Mouse (Mus musculus): ENCODE data around the gene Polr3b.

Polr3b gene

DNA sequence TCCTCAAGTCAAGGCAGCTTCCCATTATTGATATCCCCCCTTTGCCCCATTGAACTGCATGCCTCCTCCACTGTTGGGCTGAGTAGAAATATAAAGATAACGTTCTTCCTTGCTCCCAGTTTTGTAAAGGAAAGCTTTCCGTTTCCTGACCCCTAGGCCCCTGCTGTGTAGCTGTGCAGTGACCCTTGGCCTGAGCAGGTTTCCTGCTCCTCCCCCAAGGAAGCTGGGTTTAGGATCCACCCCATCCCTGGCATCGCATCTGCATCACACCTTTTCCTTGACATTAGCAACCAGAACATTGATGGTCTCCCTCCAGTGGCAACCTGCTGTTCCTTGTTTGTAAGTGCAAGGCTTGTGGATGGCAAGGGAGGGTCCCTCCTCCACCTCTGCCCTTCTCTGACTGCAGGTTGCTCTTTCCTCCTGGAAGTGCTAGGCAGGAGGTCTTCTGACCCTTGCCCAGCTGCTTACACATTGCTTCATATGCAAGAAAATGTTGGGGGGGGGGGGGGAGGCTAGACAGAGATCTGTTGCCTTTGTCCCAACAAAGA lies 43.7 kb downstream of the Polr3b start:
- DNase-seq (ENCODE audit: low spot score): no peak

DNA sequence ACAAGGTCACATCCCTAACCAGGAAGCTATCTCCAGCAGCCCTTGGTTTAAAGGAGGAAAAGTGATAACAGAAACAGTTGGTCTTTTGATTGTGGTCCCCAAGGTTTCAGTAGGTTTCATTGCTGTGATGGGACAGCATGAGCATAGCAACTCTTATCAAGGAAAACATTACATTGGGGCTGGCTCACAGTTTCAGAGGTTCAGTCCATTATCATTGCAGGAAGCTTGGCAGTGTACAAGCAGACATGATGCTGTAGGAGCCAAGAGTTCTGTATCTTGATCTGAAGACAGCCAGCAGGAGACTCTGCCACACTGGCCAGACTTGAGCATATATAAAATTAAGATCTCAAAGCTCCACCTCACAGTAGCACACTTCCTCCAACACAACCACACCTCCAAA lies 53.6 kb downstream of the Polr3b start:
- no peak for DNase-seq (ENCODE audit: low spot score)

DNA sequence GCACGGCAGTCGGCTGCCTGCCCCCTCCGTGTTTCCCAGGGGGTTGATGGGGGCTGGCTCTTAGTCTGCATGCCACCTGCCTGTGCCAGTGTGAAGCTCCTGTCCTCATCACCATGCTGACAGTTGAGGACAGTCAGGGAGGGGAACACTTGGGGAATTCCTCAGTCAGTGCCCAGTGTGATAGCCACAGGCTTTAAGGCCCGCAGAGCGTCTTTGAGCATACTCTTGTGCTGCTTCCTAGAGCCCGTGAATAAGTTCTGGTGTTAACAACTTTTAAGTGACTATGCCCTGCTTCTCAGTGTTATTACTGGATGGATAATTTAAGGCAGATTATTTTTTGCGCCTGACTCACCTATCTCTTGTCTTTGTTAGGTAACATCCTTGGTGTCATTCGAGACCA lies 54.4 kb downstream of the Polr3b start:
- DNase-seq (ENCODE audit: low spot score): no peak

DNA sequence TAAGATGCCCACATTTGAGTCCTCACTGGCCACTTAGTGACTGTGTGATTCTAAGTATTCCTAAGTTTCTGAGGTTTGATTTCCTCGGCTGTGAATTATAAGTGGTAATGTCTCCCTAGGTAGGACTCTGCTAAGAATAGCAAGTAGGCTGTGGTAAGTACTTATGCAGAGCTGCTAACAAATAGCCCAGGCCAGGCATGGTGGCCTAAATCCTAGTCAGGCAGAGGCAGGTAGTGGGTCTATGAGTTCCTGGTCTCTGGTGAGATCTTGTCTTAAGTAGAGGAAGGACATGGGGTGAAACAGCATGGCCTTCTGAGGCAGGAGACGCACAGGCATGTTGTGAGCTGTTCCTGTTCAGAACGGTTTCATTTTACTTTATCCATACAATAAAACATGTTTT lies 55.8 kb downstream of the Polr3b start:
- DNase-seq (ENCODE audit: low spot score): no peak

DNA sequence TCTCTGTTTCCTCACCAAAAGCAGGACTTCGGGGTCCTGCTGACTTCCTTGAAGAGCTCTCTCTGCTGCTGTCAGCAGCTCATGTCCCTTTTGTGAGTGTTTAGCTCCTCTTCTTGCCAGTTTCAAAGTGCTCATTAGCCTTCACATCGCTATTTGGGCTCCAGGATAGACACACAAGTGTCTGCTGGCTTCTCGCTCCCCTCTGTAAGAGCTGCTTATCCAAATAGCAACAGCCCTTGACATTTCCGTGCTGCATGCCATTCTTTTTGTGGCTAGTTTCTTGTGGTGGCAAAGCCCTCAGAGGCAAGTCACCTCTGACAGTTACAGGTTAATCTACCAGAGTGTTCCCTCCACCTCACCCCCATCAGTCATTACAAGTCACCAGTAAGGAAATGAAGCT lies 56.3 kb downstream of the Polr3b start:
- no peak for DNase-seq (ENCODE audit: low spot score)

DNA sequence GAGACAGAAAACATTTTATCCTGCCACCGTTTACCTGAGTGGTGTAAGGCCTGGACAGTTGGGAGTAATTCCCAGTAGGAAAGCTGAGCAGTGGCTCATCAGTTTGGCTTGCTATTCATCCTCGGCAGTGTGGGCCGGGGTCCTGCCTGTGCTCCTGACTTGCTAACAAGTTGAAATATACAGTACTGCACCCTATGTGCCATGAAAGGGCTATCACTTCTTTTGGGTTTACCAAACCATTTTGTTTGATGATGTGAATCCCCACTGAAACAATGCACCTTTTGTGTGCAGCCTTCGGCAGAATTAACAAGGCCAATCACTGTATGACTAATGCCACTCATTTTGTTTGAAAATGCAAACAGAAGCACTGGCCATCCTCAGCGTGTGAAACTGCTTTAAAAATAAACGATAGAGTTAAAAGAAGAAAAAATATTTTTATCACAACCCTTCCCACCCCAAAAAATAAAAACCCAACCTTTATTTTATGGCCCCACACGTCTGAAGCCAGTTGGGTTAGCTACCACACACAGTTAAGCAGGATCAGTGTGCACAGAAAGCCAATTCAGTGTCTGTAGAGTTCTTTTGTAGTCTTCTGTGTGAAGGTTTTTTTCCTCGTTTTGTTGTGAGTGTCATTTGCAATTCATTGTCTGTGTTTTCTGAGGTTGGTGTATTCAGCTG lies 63.5 kb downstream of the Polr3b start:
- DNase-seq (ENCODE audit: low spot score): no peak

DNA sequence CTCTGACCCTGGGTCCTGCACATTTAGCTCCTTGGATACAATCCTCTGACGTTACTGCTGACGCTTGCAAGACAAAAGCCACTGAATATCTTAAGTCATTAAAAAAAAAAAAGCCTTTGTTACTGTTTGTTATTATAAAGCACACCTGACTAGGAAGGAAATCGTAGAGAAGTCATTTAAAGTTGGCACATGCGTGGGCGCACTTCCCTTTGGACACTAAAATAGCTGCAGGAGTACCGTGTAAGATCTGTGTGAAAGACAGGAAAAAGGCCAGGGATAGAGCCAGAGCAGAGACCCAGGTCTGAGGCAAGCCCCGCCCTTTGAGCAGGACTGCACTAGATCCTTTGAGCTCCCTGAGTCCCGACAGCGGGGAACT lies 64.0 kb downstream of the Polr3b start:
- DNase-seq (ENCODE audit: low spot score): no peak

DNA sequence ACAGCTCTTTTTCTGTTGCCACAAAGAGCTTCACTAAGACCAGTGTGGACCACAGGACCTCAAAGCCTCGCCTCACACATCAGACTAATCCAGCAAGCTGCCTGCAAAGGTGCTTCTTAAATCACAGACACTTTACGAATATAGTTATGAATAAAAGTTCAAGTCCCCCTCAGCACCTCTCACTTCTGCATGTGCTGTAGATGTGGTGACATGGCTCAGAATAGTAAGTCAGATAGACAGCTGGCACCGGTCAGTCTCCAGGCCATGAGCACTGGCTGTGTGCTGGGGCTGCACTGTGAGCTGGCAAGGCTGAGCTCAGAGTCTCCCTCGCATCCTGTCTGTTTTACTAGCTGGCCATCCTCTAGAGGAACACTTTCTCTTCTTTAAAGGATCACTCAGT lies 64.6 kb downstream of the Polr3b start:
- DNase-seq (ENCODE audit: low spot score): no peak

DNA sequence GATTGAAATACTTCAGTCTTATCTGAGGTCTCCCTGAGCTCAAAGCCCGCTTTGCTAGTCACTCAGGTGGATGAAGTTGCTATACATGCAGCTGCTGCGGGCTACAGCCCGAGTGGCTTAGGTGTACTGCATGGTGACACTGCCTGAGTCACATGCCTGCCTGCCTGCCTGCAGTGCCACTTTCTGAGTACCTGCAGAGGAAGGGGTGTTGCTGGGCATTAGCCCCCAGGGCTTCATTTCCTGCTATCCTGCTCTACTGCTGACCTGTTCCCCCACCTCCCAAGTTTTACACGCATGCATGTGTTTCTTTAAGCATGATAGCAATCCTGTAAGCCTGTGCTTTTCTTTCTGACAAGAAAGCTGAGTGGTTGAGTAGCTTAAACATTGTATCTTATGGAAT lies 65.6 kb downstream of the Polr3b start:
- no peak for DNase-seq (ENCODE audit: low spot score)

DNA sequence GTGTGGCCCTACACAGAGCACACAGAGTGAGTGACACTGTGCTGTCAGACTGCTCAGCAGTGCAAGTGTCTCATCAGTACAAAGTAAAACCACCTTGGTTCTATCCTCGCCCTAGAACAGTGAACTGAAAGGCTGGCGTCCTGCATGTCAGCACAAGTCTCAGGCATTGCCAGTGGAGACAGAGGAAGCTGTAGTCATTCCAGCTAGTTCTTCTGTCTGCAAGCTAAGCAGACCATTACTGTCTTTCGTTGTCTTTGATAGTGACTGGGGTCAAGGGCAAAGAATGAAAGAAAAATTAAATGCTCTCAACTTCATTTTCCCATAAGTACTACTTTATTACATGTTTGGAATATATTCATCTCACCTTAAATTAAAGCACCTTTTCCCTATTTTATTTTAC lies 67.8 kb downstream of the Polr3b start:
- DNase-seq (ENCODE audit: low spot score): no peak

DNA sequence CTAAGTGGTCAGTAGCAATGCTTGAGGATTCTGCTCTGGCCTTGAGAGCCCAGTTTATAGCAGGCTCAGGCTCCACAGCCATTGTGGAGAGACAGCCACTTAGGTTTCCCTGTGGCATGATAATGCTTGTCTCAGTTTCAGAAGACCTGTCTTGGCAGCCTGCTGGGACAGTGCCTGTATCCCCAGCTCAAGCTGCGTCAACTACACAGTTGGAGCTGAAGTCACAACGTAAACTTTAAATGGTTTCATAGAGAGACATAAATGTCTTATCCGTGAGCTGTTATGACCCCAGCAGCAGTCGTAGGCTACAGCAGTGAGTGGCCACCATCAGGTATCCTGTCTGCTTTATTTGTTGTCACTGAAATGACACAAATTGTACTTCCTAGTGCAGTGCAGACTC lies 68.7 kb downstream of the Polr3b start:
- no peak for DNase-seq (ENCODE audit: low spot score)

DNA sequence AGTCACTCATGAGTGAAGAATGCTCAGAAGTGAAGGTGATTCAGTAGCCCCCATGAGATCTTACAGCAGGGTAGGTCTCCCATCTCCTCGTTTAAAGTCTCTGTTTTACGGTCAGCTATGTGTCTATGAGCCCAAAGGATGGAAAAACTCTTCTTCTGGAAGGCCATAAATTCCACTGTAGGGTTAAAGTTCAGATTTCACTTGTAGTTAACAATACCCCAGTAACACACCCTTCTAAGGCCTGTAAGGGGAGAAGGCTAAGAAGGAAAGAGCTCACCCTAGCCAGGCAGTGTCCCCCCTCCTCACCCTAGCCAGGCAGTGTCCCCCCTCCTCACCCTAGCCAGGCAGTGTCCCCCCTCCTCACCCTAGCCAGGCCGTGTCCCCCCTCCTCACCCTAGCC lies 69.6 kb downstream of the Polr3b start:
- no peak for DNase-seq (ENCODE audit: low spot score)

DNA sequence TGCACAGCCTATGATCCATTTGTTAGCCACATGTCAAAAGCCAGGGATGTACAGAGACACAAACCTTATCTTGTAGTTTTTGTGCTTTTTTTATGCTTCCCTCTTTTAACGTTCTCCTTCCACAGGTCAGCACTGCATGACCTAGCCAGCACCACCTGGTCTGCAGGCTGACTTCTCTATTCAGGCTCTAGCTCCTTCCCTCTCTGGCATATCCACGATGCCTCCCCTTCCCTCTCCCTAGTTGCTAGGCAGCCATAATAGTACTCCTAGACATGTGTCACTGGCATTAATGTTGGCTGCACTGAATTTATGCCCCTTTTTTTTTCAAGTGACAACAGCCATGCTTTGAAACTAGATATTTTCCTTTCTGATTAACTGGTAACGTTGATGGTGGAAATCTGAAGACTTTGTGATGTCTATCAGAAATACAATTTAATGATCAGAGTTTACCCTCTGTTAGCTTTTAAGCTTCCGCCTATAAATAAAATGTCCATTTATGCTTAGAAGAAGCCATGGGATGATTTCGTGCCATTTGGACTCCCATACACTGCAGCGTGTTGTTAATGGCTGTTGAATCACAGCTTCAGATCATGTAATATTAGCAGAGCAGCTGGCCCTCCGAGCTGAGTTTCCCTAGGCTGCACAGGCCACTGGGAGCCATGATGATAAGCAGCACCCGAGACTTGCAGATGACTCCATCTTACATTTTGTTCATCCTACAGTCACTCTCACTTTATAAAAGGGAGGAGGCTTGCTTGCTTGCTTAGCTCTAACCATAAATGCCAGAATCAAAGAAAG lies 71.9 kb downstream of the Polr3b start:
- DNase-seq (ENCODE audit: low spot score): no peak

DNA sequence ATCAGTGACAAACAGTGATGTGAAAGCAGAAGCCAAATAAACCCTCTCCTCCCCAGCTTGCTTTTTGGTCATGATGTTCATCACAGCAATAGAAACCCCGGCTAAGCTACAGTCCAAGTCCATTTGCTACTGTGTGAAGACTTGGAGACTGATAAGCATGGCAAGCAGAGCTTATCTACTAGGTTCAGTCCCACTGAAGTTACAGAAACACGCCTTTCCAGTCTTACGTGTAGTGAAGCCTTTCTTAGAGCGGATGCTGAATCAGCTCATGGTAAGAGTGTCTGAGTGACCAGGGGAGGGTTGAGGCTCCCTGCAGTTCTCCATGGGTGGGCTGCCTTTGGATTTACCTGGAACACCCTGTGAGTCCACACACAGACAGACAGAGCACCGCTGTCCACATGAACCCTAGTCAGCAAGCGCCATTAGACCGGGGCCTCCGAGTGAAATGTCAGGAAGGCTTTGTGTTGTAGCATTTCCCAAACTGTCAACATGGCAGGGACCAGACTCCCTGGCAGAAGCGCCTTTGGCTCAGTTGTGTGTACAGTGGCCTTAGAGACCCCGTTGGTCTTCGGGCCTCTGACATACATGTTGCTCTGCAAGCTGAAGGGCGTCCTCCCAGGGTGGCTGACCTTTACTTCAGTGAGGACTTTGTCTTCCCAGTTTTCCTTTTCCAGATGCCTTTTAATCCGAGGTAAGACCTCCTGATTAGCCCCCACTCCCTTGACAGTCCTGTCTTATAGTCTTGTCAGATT lies 78.3 kb downstream of the Polr3b start:
- no peak for DNase-seq (ENCODE audit: low spot score)

DNA sequence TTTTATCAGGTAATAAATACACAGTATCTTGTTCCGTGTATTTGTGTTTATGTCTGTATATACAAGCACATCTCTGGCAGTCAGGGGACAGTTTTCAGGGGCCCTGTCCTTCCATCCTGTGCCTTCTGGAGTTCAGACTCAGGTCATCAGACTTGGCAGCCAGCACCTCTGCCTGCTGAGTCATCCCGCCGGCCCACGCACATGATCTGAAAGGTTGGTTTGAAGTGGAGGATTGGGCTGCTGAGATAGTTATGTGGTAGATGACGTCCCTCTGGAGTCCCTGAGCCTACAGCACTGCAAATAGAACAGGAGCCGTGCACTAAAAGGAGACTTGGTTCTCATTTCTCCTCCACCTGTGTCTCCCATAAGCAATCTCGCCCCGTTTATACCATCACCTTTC lies 79.0 kb downstream of the Polr3b start:
- no peak for DNase-seq (ENCODE audit: low spot score)

DNA sequence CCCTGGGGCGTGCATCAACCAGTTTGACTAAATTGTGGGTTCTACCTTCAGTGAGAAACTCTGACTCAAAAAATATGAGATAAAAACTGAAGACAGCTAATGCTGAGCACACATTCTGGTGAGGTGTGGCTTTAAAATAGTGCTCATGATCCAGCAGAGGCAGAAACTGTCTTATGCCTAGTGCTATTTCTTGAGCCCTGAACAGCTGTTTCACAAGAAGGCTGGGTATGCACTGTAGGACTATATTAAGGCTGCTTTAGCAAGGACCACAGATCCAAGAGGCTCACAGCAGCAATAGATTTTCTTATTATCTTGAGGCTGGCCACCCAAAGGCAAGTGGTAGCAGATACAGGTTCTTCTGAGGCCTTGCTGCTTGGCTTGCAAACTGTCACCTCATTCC lies 80.0 kb downstream of the Polr3b start:
- DNase-seq (ENCODE audit: low spot score): no peak

DNA sequence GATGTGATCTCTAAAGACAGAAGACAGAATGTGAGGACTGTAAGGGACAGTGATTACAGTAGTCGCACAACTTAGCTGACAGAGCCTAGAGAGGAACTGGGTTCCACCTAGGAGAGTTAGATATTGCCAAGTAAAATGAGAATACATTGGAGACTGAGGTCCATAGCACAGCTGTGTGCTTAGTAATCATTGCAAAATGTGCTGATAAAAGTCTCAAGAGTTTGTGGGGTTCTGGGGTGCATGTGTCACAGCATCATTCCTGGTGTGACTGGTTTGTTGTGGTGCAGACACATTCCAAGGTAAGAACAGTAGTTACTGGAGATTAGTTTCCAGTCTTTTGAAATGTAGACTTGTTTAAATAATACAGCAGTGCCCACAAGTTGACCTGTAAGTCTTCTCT lies 82.5 kb downstream of the Polr3b start:
- no peak for DNase-seq (ENCODE audit: low spot score)

DNA sequence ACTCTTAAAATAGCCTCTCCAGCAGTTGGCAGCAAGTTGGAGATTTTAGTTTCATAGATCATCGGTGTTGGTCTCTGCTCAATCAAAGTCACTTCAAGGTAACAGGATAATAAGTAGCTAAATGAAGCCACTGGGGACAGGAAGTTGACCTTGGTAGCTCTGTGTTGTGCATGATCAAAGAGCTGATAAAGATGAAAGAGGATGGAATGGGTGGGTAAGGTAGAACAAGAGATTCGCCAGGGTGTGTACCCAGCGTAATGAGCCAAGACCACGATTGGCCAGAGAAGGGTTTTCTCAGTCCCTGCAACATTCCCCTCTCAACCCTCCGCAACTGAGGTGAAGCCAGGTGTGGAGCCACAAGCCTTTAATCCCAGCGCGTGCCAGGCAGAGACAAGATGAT lies 83.1 kb downstream of the Polr3b start:
- no peak for DNase-seq (ENCODE audit: low spot score)

DNA sequence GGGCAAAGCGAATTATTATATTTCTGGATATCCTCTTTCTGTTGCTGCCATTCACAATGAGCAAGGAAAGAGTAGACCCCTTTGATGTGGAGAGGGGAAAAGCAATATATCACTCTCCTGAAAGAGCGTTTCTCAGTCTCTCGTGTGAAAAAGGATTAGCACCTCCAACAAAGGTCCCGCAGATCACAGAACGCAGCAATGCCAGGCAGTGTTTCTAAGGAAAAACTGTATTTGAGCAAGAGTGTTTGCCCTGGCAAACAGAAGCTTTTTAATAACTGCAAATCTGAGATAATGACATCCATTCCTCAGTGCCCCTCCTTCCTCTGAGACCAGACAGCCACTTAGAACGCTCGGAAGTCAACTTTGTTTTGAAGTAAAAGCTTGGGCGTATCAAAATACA lies 84.5 kb downstream of the Polr3b start:
- DNase-seq (ENCODE audit: low spot score): no peak

DNA sequence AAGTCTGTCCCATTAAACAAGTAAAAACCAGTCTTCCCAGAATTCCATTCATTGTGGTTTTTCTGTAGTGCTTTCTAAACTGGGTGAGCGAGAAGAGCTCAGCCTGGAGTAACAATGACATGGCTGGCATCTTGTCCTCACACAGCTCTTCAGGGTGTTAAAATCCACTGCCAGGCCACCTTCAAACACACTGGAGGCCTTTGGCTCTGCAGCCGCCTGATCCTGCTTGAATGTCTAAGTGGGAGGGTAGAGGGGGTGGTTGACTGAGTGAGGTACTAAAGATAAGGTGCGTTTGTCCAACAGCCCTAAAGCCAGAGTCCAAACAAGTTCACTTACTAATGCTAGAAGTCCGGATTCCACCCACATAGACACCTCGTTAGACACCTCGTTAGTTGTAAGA lies 85.1 kb downstream of the Polr3b start:
- no peak for DNase-seq (ENCODE audit: low spot score)

DNA sequence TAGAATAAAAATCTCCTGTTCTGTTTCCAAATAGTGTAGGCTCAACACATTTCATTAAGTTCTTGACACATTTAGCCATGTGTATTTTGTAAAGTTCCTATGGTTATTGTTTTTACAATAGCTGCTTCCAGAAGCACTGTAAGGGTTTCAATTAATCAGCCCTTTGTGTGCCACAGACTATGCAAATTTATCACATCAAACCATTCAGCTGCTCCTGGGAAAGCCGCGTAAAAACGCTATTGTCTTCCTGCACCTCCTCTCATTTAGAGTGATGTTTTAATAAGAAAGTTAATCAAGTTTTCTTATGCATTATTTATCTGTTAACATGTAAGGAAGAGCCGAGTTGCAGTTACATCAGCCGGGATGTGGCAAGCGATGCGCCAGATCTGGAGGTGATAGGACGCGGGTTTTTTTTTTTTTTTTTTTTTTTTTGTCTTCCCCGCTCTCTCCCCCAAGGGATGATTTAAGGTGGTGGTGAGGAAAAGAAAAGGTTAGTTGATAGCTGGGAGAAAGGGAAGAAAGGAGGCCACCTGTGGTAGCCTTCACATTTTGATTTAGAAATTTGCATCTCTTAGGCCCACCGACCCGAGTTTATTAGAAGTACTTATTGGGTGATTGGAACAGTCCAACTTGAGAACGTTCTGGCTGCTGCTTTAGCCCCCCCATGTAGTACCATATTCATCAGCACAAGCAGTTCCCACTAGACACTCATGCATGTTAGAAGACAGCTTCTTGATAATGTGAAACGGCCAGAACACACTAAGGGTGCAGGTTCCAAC lies 85.8 kb downstream of the Polr3b start:
- no peak for DNase-seq (ENCODE audit: low spot score)

DNA sequence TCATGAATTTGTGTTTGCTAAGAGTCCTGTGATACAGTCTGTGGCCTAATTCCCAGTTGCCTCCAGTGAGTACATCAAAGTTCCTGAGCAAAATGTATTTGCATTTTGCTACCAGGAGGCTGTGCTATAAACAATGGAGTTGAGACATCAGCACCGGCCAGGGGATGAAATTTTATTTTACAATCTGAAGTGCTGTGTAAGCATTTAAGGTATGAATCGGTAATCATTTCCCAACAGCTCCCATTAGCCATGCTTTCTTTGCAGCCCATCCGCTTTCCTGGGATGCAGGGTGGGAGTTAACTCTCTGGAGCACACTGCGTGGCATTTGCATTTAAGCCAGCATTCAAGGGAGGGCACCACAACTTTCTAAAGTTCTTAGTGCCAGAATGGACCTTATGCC lies 88.1 kb downstream of the Polr3b start:
- no peak for DNase-seq (ENCODE audit: low spot score)

Data from ovary, postnatal 14 days (tissue).